Mouse (Mus musculus) embryonic facial prominence, embryonic 12.5 days (tissue): ENCODE data around the gene Mid1ip1. TPM values are rescaled to one million over a fixed set of nuclear protein-coding genes. Genes with fewer than 3 reads are reported as not detected.

Experiments used
- ATAC-seq: fragments of 200-750 bp; cut with Nextera tagmentation; 2 replicates; pipeline ENCODE4 v1.8.0; 2017; ENCODE audit not compliant: insufficient number of reproducible peaks, insufficient read depth, low FRiP score, low TSS enrichment
- H3K27ac ChIP-seq: fragments of 300-500 bp; sonication (generic); 2 replicates; pipeline ENCODE4 v1.5.1; 2016; ENCODE audit warnings: mild to moderate bottlenecking
- H3K27me3 ChIP-seq: fragments of 300-500 bp; sonication (generic); 2 replicates; pipeline ENCODE4 v1.6.1; 2016; ENCODE audit warnings: mild to moderate bottlenecking, moderate library complexity
- H3K36me3 ChIP-seq: fragments of 300-500 bp; sonication (generic); 2 replicates; pipeline ENCODE4 v1.6.1; 2016; ENCODE audit warnings: mild to moderate bottlenecking
- H3K4me1 ChIP-seq: fragments of 300-500 bp; sonication (generic); 2 replicates; pipeline ENCODE4 v1.6.1; 2016
- H3K4me2 ChIP-seq: fragments of 300-500 bp; sonication (generic); replicated peaks from 2 replicates; pipeline ENCODE4 v1.6.1; 2016; ENCODE audit warnings: mild to moderate bottlenecking, moderate library complexity
- H3K4me3 ChIP-seq: fragments of 300-500 bp; sonication (generic); 2 replicates; pipeline ENCODE4 v1.5.1; 2016; ENCODE audit warnings: mild to moderate bottlenecking
- H3K9ac ChIP-seq: fragments of 300-500 bp; sonication (generic); 2 replicates; pipeline ENCODE4 v1.6.1; 2016; ENCODE audit warnings: mild to moderate bottlenecking, moderate library complexity
- H3K9me3 ChIP-seq: fragments of 300-500 bp; sonication (generic); 2 replicates; pipeline ENCODE4 v1.6.1; 2016; ENCODE audit warnings: mild to moderate bottlenecking, moderate library complexity
- WGBS: fragments of 180-500 bp; shearing (Covaris S2); methylation state at CpG from one replicate; pipeline ENCODE4 v1.1.7; 2016; 5-methylcytosine and 5-hydroxymethylcytosine counted together
- polyA plus RNA-seq: library from polyadenylated mRNA; unstranded; fragments of >200 nt; fragmentation: Nextera tagmentation; extraction: Ambion mirVana; gene quantifications from 2 replicates; pipeline ENCODE4 v1.2.1, GENCODE M21; 2016

Gene Mid1ip1
- 29.7 and 31.7 TPM in 2 replicates for polyA plus RNA-seq

DNA sequence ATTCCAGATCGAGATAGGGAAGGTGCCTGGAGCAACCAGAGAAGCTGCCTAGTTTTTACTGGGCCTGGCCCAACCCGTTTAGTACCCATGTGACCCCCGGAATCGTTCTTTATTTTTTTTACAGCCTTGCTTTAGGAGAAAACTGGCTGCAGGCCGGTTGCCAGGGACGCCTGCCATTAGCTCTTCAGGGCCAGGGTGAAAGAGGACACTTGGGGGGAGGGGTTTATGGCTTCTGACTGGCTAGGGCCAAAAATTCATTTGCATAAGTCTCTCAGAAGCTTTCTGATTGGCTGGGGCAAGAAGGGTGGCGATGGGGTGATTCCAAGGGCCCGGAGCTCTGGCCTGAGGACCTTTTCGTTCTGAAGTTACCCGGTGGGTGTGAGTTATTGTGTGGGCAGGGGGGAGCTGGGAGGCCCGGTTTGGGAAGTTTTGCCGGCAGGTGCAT lies at the start of gene Mid1ip1:
Mid1ip1 (plus strand) TSS at position 318 of the 445 bp plus-strand sequence.
- 0 out of 2 replicates have a peak within 1 kb of the TSS, but pooled peaks have one; percentile 9 for H3K4me3 ChIP-seq
- no peaks in the 10 kb centered on the region for H3K9me3 ChIP-seq
- WGBS: 14% methylated on average over 12 of the region's 12 CpGs
- no peaks in the 10 kb centered on the region; the same call in 1 of the 2 replicates for H3K27me3 ChIP-seq
- peak; percentile 73 for ATAC-seq
- peak within 1 kb of the TSS; percentile 33 for H3K4me2 ChIP-seq
- no peaks in the 10 kb centered on the region for H3K4me1 ChIP-seq
- no peaks in the 10 kb centered on the region for H3K36me3 ChIP-seq
- no peak within 1 kb of the TSS for H3K9ac ChIP-seq
- peak within 1 kb of the TSS; percentile 54 for H3K27ac ChIP-seq

DNA sequence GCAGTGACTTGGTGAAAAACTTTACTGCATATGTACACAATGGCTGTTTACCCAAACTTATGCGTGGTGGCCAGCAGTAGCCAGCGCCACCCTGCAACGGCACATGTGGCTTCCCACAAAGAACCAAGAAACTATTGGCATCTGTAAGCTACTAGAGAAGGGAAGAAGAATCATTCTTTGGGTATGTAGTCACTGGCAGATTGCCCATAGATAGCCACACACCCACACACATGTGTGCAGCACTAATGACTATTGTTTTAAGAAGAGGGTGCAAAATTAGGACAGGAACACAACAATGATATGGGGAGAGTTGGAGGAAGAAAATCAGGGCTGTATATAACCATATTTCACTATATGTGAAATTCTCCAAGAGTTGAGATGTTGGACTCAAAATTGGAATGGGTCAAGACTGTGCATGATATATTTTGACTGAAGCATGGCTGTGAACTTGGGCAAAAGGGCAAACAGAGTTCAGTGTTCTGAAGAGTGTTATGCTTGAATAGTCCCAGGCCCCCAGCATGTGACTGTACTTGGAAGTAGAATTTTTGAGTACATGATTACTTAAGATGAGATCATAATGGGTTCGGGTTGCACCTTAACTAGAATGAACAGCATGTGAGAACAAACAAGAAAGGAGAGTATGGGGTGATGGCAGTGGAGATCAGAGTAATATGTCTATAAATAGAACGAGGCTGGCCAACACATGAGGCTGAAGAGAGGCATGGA lies 20.2 kb upstream of the Mid1ip1 start:
- no peaks in the 10 kb centered on the region for H3K9me3 ChIP-seq
- no peak overlapping the region for H3K9ac ChIP-seq
- 79% methylated on average over 5 of the region's 5 CpGs for WGBS
- H3K27me3 ChIP-seq: no peaks in the 10 kb centered on the region
- H3K4me1 ChIP-seq: no peaks in the 10 kb centered on the region
- H3K27ac ChIP-seq: no peak overlapping the region
- no peak for ATAC-seq
- H3K4me2 ChIP-seq: no peak overlapping the region
- H3K4me3 ChIP-seq: no peak overlapping the region
- H3K36me3 ChIP-seq: no peaks in the 10 kb centered on the region

- Histone ChIP-seq H3K27me3 (no peaks in the 10 kb centered on the region), H3K9ac (no peak overlapping the region), H3K9me3 (no peaks in the 10 kb centered on the region), H3K4me3 (no peak overlapping the region), H3K36me3 (no peaks in the 10 kb centered on the region), H3K4me1 (no peaks in the 10 kb centered on the region), H3K27ac (no peak overlapping the region), H3K4me2 (no peak overlapping the region)
- no peak for ATAC-seq
- WGBS: 87% methylated on average over 3 of the region's 3 CpGs
These were observed 8.1 kb upstream of the Mid1ip1 start for GRCm38 (mm10) chrX:10706728-10707127.

- no peak for ATAC-seq
- Histone ChIP-seq H3K4me2 (peak overlapping the region; percentile 33), H3K36me3 (no peaks in the 10 kb centered on the region), H3K9ac (no peak overlapping the region), H3K27ac (peak overlapping the region; percentile 32; the same call in 1 of the 2 replicates), H3K27me3 (no peaks in the 10 kb centered on the region; the same call in 1 of the 2 replicates), H3K9me3 (no peaks in the 10 kb centered on the region), H3K4me3 (no peak overlapping the region), H3K4me1 (no peaks in the 10 kb centered on the region)
- 41% methylated on average over 11 of the region's 11 CpGs for WGBS
These were observed 775 bp upstream of the Mid1ip1 start for GRCm38 (mm10) chrX:10713839-10714637.

DNA sequence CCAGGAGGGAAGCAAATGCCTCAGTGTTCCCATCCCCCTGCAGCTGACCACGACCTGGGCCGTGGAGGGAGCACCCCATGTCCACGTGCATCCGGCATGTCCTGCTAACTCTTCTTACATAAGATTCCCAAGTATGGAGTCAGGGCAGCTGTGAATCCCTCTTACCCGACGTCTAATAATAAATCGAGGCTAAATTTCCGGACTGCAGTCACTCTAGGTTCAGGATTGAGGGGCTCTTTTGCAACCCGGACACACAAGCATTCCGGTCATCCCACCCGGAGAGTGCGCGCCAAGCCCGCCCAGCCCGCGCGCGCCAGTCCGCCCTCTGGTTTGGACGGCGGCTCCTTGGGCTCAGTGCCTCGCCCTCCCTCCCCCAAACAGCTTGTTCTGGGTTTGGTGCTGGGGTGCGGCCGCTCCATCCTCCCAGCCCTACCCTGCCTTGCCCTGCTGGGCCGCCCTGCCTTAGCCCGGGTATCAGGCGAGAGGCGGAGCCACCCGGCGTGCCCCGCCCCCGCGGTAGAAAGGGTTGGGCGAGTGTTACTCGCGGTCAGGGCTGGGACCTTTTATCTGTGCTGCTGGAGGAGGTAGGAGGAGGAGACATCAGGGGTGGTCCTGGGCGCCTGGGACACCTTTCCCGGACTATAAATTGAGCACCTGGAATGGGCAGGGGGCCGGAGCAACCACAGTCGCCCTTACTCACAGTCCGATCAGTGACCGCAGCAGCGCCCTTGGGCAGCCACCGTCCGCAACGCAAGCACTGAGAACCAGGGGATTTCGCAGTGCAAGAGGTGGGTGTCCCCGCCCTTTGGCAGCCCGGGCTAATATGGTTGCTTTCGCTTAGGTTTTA lies 2.3 kb downstream of the Mid1ip1 start:
- Histone ChIP-seq H3K9me3 (no peaks in the 10 kb centered on the region), H3K27ac (0 out of 2 replicates have a peak overlapping the region, but pooled peaks have one; percentile 57), H3K36me3 (no peaks in the 10 kb centered on the region), H3K27me3 (no peaks in the 10 kb centered on the region; the same call in 1 of the 2 replicates), H3K9ac (peak overlapping the region; percentile 58), H3K4me2 (peak overlapping the region; percentile 60), H3K4me3 (peak overlapping the region; percentile 52), H3K4me1 (no peaks in the 10 kb centered on the region)
- 23% methylated on average over 50 of the region's 50 CpGs for WGBS
- peak; percentile 85 for ATAC-seq

DNA sequence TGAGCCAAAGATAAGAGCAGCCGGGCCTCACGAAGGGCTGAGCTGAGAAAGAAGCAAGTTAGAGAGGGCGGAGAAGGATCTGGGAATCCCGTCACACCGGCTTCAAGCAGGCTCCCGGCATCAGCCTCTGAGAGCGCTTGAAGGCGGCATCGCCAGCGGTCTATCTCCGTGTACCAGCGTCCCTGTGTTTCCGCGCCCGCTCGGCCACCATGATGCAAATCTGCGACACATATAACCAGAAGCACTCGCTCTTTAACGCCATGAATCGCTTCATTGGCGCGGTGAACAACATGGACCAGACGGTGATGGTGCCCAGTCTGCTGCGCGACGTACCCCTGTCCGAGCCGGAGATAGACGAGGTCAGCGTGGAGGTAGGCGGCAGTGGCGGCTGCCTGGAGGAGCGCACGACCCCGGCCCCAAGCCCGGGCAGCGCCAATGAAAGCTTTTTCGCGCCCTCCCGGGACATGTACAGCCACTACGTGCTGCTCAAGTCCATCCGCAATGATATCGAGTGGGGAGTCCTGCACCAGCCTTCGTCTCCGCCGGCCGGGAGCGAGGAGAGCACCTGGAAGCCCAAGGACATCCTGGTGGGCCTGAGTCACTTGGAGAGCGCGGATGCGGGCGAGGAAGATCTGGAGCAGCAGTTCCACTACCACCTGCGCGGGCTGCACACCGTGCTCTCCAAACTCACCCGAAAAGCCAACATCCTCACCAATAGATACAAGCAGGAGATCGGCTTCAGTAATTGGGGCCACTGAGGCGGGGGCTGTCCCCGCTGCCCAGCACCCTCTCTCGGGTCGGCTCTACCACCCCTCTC lies 3.4 kb downstream of the Mid1ip1 start:
- Histone ChIP-seq H3K4me2 (peak overlapping the region; percentile 60), H3K27ac (peak overlapping the region; percentile 57), H3K27me3 (no peaks in the 10 kb centered on the region; the same call in 1 of the 2 replicates), H3K36me3 (no peaks in the 10 kb centered on the region), H3K9me3 (no peaks in the 10 kb centered on the region), H3K4me1 (no peaks in the 10 kb centered on the region), H3K4me3 (peak overlapping the region; percentile 52), H3K9ac (peak overlapping the region; percentile 58)
- WGBS: 18% methylated on average over 61 of the region's 61 CpGs
- no peak; the same call in 1 of the 2 replicates for ATAC-seq

DNA sequence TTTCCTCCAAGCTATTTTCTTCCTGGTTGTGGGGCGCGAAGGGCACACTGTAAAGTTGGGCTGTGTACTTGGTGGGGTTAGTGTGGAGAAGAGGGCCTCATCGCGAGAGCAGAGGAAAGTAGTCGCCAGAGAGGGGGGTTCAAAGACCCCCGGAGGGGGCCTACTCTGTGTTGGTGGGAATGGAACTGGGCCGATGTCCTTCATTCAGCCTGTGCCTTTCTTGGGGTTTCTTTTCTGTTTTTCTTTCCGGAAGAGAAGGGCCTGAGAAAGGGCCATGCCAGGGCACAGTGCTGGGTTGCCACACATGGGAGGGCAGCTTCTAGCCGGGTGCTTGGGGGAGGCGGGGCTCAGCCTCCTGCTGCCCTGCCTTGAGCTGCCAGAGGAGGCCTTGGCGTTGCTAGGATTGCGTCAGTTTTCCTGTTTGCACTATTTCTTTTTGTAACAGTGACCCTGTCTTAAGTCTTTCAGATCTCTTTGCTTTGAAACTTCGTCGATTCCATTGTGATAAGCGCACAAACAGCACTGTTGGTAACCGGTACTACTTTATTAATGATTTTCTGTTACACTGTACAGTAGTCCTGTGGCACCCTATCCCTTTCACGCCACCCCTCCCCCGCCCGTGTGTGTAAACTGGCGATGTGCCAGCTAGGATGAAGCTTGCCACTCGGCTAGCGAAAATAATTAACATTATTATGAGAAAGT lies 4.2 kb downstream of the Mid1ip1 start:
- H3K4me3 ChIP-seq: peak overlapping the region; percentile 52
- ATAC-seq: peak; percentile 77
- no peaks in the 10 kb centered on the region; the same call in 1 of the 2 replicates for H3K27me3 ChIP-seq
- H3K4me2 ChIP-seq: peak overlapping the region; percentile 60
- H3K9me3 ChIP-seq: no peaks in the 10 kb centered on the region
- H3K36me3 ChIP-seq: no peaks in the 10 kb centered on the region
- no peaks in the 10 kb centered on the region for H3K4me1 ChIP-seq
- whole genome bisulfite sequencing: 22% methylated on average over 21 of the region's 22 CpGs
- peak overlapping the region; percentile 58 for H3K9ac ChIP-seq
- H3K27ac ChIP-seq: peak overlapping the region; percentile 57

DNA sequence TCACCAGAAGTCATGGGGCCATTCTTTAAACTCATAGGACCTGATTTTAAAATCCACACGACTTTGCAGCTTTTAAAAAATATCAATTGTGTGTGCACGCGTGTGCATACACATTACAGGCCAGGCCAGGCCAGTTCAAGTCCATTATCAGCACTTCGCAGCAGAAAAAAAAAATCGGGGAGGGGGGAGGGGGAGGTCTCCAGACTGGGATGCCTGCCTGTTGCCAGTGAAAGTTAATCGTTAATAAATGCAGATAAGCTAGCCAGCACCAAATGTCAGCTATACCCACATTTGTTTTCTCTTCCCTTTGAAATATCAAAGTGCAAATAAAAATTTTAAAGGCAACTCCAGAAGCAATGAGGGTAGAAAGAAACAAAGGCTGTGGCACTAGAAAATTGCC lies 5.6 kb downstream of the Mid1ip1 start:
- 29% methylated on average over 6 of the region's 6 CpGs for WGBS
- Histone ChIP-seq H3K27me3 (no peaks in the 10 kb centered on the region; the same call in 1 of the 2 replicates), H3K9me3 (no peaks in the 10 kb centered on the region), H3K4me2 (no peak overlapping the region), H3K4me1 (no peaks in the 10 kb centered on the region), H3K4me3 (no peak overlapping the region), H3K36me3 (no peaks in the 10 kb centered on the region), H3K9ac (no peak overlapping the region), H3K27ac (no peak overlapping the region)
- no peak for ATAC-seq

- no peaks in the 10 kb centered on the region for H3K9me3 ChIP-seq
- H3K27me3 ChIP-seq: no peaks in the 10 kb centered on the region
- H3K4me2 ChIP-seq: no peak overlapping the region
- H3K27ac ChIP-seq: no peak overlapping the region
- no peak for ATAC-seq
- no peak overlapping the region for H3K9ac ChIP-seq
- H3K36me3 ChIP-seq: no peaks in the 10 kb centered on the region
- H3K4me3 ChIP-seq: no peak overlapping the region
- no peaks in the 10 kb centered on the region for H3K4me1 ChIP-seq
- WGBS: 94% methylated on average over 1 of the region's 1 CpGs
These were observed 9.8 kb downstream of the Mid1ip1 start for GRCm38 (mm10) chrX:10724571-10724970.

DNA sequence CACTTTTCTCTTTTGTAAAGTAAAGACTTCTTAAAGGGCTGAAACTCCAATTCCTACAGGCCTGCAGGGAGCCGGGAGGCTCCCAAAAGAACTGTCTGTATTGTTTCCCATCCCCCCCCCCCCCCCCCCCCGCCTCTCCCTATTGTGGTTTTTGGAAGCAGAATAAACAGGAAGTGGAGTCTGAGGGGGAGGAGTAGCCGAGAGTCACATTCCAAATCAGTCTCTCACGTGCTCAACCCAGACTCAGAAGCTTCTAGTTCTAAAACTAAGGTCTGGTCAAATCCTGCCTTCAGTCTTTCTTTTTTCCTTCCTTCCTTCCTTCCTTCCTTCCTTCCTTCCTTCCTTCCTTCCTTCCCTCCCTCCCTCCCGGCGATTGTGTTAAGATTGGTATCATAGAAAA lies 14.7 kb downstream of the Mid1ip1 start:
- WGBS: 37% methylated on average over 5 of the region's 6 CpGs
- H3K9me3 ChIP-seq: no peaks in the 10 kb centered on the region

More for the DNA sequence above, 14.7 kb downstream of the Mid1ip1 start:
- H3K27me3 ChIP-seq: no peaks in the 10 kb centered on the region
- ATAC-seq: no peak
- H3K4me1 ChIP-seq: no peaks in the 10 kb centered on the region
- no peak overlapping the region for H3K4me2 ChIP-seq
- no peak overlapping the region for H3K27ac ChIP-seq
- no peak overlapping the region for H3K9ac ChIP-seq
- no peaks in the 10 kb centered on the region for H3K36me3 ChIP-seq
- no peak overlapping the region for H3K4me3 ChIP-seq
